Mouse (Mus musculus): ENCODE measurements around the gene Gba. TPM values are rescaled to one million over a fixed set of nuclear protein-coding genes. Genes with fewer than 3 reads are reported as not detected.

Gene Gba
- total and polyA plus RNA-seq, 3 experiments, result 49.1 to 55.0 TPM; not detected in 1

GRCm38 (mm10) chr3:89221167-89221566, 18.4 kb downstream of the Gba start:
- no peaks in the 10 kb centered on the region for H3K36me3 ChIP-seq (ENCODE audit: control insufficient read depth in 1 of 2, insufficient read depth in 2 of 2, low read length in 2 of 2)
- H3K9ac ChIP-seq (ENCODE audit: control insufficient read depth, low read depth, low read length, poor library complexity, severe bottlenecking), result no peak overlapping the region
- H3K79me2 ChIP-seq (ENCODE audit: control insufficient read depth, insufficient read depth, low read length, poor library complexity), result no peaks in the 10 kb centered on the region
- no peak overlapping the region for H3K4me3 ChIP-seq (ENCODE audit: control insufficient read depth in 1 of 2, insufficient read depth in 1 of 2, low read depth in 2 of 2, low read length in 2 of 2)
- H3K27ac ChIP-seq (ENCODE audit: control insufficient read depth, low read depth, low read length), result no peak overlapping the region
- no peaks in the 10 kb centered on the region for H3K4me1 ChIP-seq (ENCODE audit: control insufficient read depth in 1 of 2, insufficient read depth in 2 of 2, low read length in 2 of 2)
- TF ChIP-seq RAD21 (IDR thresholded peaks at IDR 0.05; ENCODE audit: low read depth, low read length), result no peak
- TF ChIP-seq NELFE (IDR thresholded peaks at IDR 0.05; ENCODE audit: low read depth, low read length), result no peak
- TF ChIP-seq NRF1 (IDR thresholded peaks at IDR 0.05; ENCODE audit: insufficient read depth, low read depth, low read length, poor library complexity, severe bottlenecking), result no peak
- no peak for TF ChIP-seq MAZ (IDR thresholded peaks at IDR 0.05; ENCODE audit: low read depth, low read length)
- no peak for TF ChIP-seq GABPA (IDR thresholded peaks at IDR 0.05; ENCODE audit: low read depth, low read length)
- TF ChIP-seq POLR2AphosphoS5 (IDR thresholded peaks at IDR 0.05; ENCODE audit: borderline replicate concordance, low read depth, low read length), result no peak
- no peak for TF ChIP-seq ZC3H11A (IDR thresholded peaks at IDR 0.05; ENCODE audit: low read depth, low read length)
- DNase-seq (ENCODE audit: low read depth, low spot score), result no peak
- H3K27me3 ChIP-seq (ENCODE audit: control insufficient read depth in 1 of 2, insufficient read depth in 2 of 2, low read length in 2 of 2), result no peaks in the 10 kb centered on the region
- H3K9me3 ChIP-seq (replicated peaks; ENCODE audit: insufficient read depth, low read length), result no peaks in the 10 kb centered on the region

GRCm38 (mm10) chr3:89224796-89225195, 22.1 kb downstream of the Gba start:
- H3K9ac ChIP-seq (ENCODE audit: control insufficient read depth, low read depth, low read length, poor library complexity, severe bottlenecking), result no peak overlapping the region
- H3K27ac ChIP-seq (ENCODE audit: control insufficient read depth, low read depth, low read length), result no peak overlapping the region
- H3K4me3 ChIP-seq (ENCODE audit: control insufficient read depth in 1 of 2, insufficient read depth in 1 of 2, low read depth in 2 of 2, low read length in 2 of 2), result no peak overlapping the region
- TF ChIP-seq MYB (IDR thresholded peaks at IDR 0.05; ENCODE audit: low read depth, low read length), result no peak
- H3K79me2 ChIP-seq (ENCODE audit: control insufficient read depth, insufficient read depth, low read length, poor library complexity), result no peaks in the 10 kb centered on the region
- peaks cover 2 to 8% of the 10 kb centered on the region in 2 experiments; a peak in 3 of 4 replicates for H3K4me1 ChIP-seq (ENCODE audit: control insufficient read depth in 1 of 2, insufficient read depth in 2 of 2, low read length in 2 of 2)
- peaks cover 0 to 2% of the 10 kb centered on the region in 2 experiments; a peak in 1 of 4 replicates for H3K36me3 ChIP-seq (ENCODE audit: control insufficient read depth in 1 of 2, insufficient read depth in 2 of 2, low read length in 2 of 2)
- no peaks in the 10 kb centered on the region for H3K9me3 ChIP-seq (replicated peaks; ENCODE audit: insufficient read depth, low read length)
- DNase-seq (ENCODE audit: low read depth, low spot score), result no peak
- H3K27me3 ChIP-seq (ENCODE audit: control insufficient read depth in 1 of 2, insufficient read depth in 2 of 2, low read length in 2 of 2), result no peaks in the 10 kb centered on the region

- Histone ChIP-seq H3K4me3 (ENCODE audit: control insufficient read depth in 1 of 2, insufficient read depth in 1 of 2, low read depth in 2 of 2, low read length in 2 of 2) (no peak overlapping the region), H3K9me3 (replicated peaks; ENCODE audit: insufficient read depth, low read length) (no peaks in the 10 kb centered on the region), H3K36me3 (ENCODE audit: control insufficient read depth in 1 of 2, insufficient read depth in 2 of 2, low read length in 2 of 2) (peaks cover 0 to 2% of the 10 kb centered on the region in 2 experiments; a peak in 1 of 4 replicates), H3K27me3 (ENCODE audit: control insufficient read depth in 1 of 2, insufficient read depth in 2 of 2, low read length in 2 of 2) (no peaks in the 10 kb centered on the region), H3K27ac (ENCODE audit: control insufficient read depth, low read depth, low read length) (no peak overlapping the region), H3K4me1 (ENCODE audit: control insufficient read depth in 1 of 2, insufficient read depth in 2 of 2, low read length in 2 of 2) (peaks cover 2 to 8% of the 10 kb centered on the region in 2 experiments; a peak in 3 of 4 replicates), H3K9ac (ENCODE audit: control insufficient read depth, low read depth, low read length, poor library complexity, severe bottlenecking) (no peak overlapping the region), H3K79me2 (ENCODE audit: control insufficient read depth, insufficient read depth, low read length, poor library complexity) (no peaks in the 10 kb centered on the region)
- no peak for TF ChIP-seq CHD2 (IDR thresholded peaks at IDR 0.05; ENCODE audit: low read length)
- no peak for TF ChIP-seq MYB (IDR thresholded peaks at IDR 0.05; ENCODE audit: low read depth, low read length)
- no peak for TF ChIP-seq RAD21 (IDR thresholded peaks at IDR 0.05; ENCODE audit: low read depth, low read length)
- no peak for TF ChIP-seq MEF2A (IDR thresholded peaks at IDR 0.05; ENCODE audit: extremely low read depth, insufficient replicate concordance, low read depth, low read length, poor library complexity, severe bottlenecking)
- no peak for TF ChIP-seq GABPA (IDR thresholded peaks at IDR 0.05; ENCODE audit: low read depth, low read length)
- no peak for TF ChIP-seq USF1 (IDR thresholded peaks at IDR 0.05; ENCODE audit: low read depth, low read length)
- no peak for TF ChIP-seq KAT2A (conservative IDR thresholded peaks at IDR 0.05; ENCODE audit: low read depth, low read length)
- TF ChIP-seq NRF1 (IDR thresholded peaks at IDR 0.05; ENCODE audit: insufficient read depth, low read depth, low read length, poor library complexity, severe bottlenecking), result no peak
- no peak for TF ChIP-seq ELF1 (IDR thresholded peaks at IDR 0.05; ENCODE audit: low read depth, low read length)
- no peak for TF ChIP-seq TBP (IDR thresholded peaks at IDR 0.05; ENCODE audit: low read depth, low read length)
- TF ChIP-seq ZC3H11A (IDR thresholded peaks at IDR 0.05; ENCODE audit: low read depth, low read length), result no peak
- no peak for TF ChIP-seq RCOR1 (IDR thresholded peaks at IDR 0.05; ENCODE audit: low read depth, low read length)
- no peak for TF ChIP-seq POLR2A (IDR thresholded peaks at IDR 0.05; ENCODE audit: control insufficient read depth in 1 of 2, insufficient read depth in 1 of 2, low read depth in 1 of 2, low read length in 2 of 2, poor library complexity in 1 of 2)
- TF ChIP-seq BHLHE40 (IDR thresholded peaks at IDR 0.05; ENCODE audit: borderline replicate concordance, low read depth, low read length), result no peak
- no peak for TF ChIP-seq GATA1 (IDR thresholded peaks at IDR 0.05; ENCODE audit: low read depth, low read length)
- TF ChIP-seq MAZ (IDR thresholded peaks at IDR 0.05; ENCODE audit: low read depth, low read length), result no peak
- no peak for TF ChIP-seq MXI1 (IDR thresholded peaks at IDR 0.05; ENCODE audit: low read depth, low read length)
- no peak for DNase-seq (ENCODE audit: low read depth, low spot score)
Observed at GRCm38 (mm10) chr3:89225321-89225815, 22.6 kb downstream of the Gba start.
